Mouse (Mus musculus) kidney, embryonic 14.5 days (tissue): Measurements from ENCODE around the gene Pip5k1c. TPM values are rescaled to one million over a fixed set of nuclear protein-coding genes. Genes with fewer than 3 reads are reported as not detected.

ENCODE experiments used
- ATAC-seq: fragments of 200-750 bp; cut with Nextera tagmentation; 2 replicates; pipeline ENCODE4 v1.8.0; 2017; ENCODE audit warnings: moderate number of reproducible peaks, mild to moderate bottlenecking, moderate TSS enrichment, moderate library complexity; ENCODE audit not compliant: low FRiP score, low TSS enrichment
- H3K27ac ChIP-seq: fragments of 300-500 bp; sonication (generic); 2 replicates; pipeline ENCODE4 v1.5.1; 2014; ENCODE audit warnings: low read depth, mild to moderate bottlenecking, low read length, moderate library complexity, mixed read lengths
- H3K27me3 ChIP-seq: fragments of 300-500 bp; sonication (generic); 2 replicates; pipeline ENCODE4 v1.6.1; 2014; ENCODE audit warnings: mild to moderate bottlenecking, low read length; ENCODE audit not compliant: control insufficient read depth, insufficient read depth
- H3K36me3 ChIP-seq: fragments of 300-500 bp; sonication (generic); 2 replicates; pipeline ENCODE4 v1.6.1; 2014; ENCODE audit warnings: low read length, mixed read lengths; ENCODE audit not compliant: control insufficient read depth, insufficient read depth
- H3K4me1 ChIP-seq: fragments of 300-500 bp; sonication (generic); 2 replicates; pipeline ENCODE4 v1.6.1; 2014; ENCODE audit warnings: low read length, mixed read lengths; ENCODE audit not compliant: control insufficient read depth, insufficient read depth
- H3K4me2 ChIP-seq: fragments of 300-500 bp; sonication (generic); replicated peaks from 2 replicates; pipeline ENCODE4 v1.6.1; 2014; ENCODE audit warnings: low read depth, mild to moderate bottlenecking, low read length
- H3K4me3 ChIP-seq: fragments of 300-500 bp; sonication (generic); 2 replicates; pipeline ENCODE4 v1.5.1; 2014; ENCODE audit warnings: mild to moderate bottlenecking, low read length
- H3K9ac ChIP-seq: fragments of 300-500 bp; sonication (generic); 2 replicates; pipeline ENCODE4 v1.6.1; 2014; ENCODE audit warnings: low read depth, mild to moderate bottlenecking, low read length, moderate library complexity
- H3K9me3 ChIP-seq: fragments of 300-500 bp; sonication (generic); 2 replicates; pipeline ENCODE4 v1.6.1; 2016; ENCODE audit warnings: low read length; ENCODE audit not compliant: control insufficient read depth
- WGBS: fragments of 180-500 bp; shearing (Covaris S2); extraction: QIAGEN DNeasy Blood & Tissue Kit; methylation state at CpG from one replicate; pipeline ENCODE4 v1.1.7; 2014; 5-methylcytosine and 5-hydroxymethylcytosine counted together
- polyA plus RNA-seq: library from polyadenylated mRNA; unstranded; fragments of >200 nt; fragmentation: Nextera tagmentation; extraction: Ambion mirVana; gene quantifications from 2 replicates; pipeline ENCODE4 v1.2.1, GENCODE M21; 2014

Gene Pip5k1c
- polyA plus RNA-seq, 1 experiment from 2014 or later, result 60.7 TPM

GRCm38 (mm10) chr10:81272356-81272755 is 20.4 kb upstream of the Pip5k1c start:
- Histone ChIP-seq H3K36me3 (peaks cover 33% of the 10 kb centered on the region), H3K9me3 (no peaks in the 10 kb centered on the region), H3K4me2 (no peak overlapping the region), H3K4me1 (peaks cover 10% of the 10 kb centered on the region; the same call in 1 of the 2 replicates), H3K27me3 (no peaks in the 10 kb centered on the region), H3K9ac (no peak overlapping the region), H3K4me3 (no peak overlapping the region), H3K27ac (no peak overlapping the region)
- WGBS, result 94% methylated on average over 21 of the region's 21 CpGs
- no peak for ATAC-seq

- no peak for ATAC-seq
- Histone ChIP-seq H3K4me3 (no peak overlapping the region), H3K27me3 (no peaks in the 10 kb centered on the region), H3K36me3 (peaks cover 33% of the 10 kb centered on the region), H3K4me2 (no peak overlapping the region), H3K27ac (no peak overlapping the region), H3K4me1 (peaks cover 5% of the 10 kb centered on the region; the same call in 1 of the 2 replicates), H3K9ac (no peak overlapping the region), H3K9me3 (no peaks in the 10 kb centered on the region)
- 94% methylated on average over 19 of the region's 19 CpGs for WGBS
These were observed 18.9 kb upstream of the Pip5k1c start for GRCm38 (mm10) chr10:81273842-81274241.

- Histone ChIP-seq H3K4me1 (no peaks in the 10 kb centered on the region), H3K27me3 (no peaks in the 10 kb centered on the region), H3K36me3 (peaks cover 10% of the 10 kb centered on the region), H3K27ac (no peak overlapping the region), H3K9me3 (no peaks in the 10 kb centered on the region), H3K4me2 (no peak overlapping the region), H3K4me3 (no peak overlapping the region), H3K9ac (no peak overlapping the region)
- WGBS, result 83% methylated on average over 22 of the region's 22 CpGs
- no peak for ATAC-seq
These were observed 15.1 kb upstream of the Pip5k1c start for GRCm38 (mm10) chr10:81277676-81278075.

GRCm38 (mm10) chr10:81279496-81279895 is 13.3 kb upstream of the Pip5k1c start:
- Histone ChIP-seq H3K4me2 (no peak overlapping the region), H3K27me3 (peaks cover 13% of the 10 kb centered on the region), H3K9me3 (no peaks in the 10 kb centered on the region), H3K9ac (no peak overlapping the region), H3K4me3 (no peak overlapping the region), H3K4me1 (peaks cover 3% of the 10 kb centered on the region; the same call in 1 of the 2 replicates), H3K27ac (no peak overlapping the region), H3K36me3 (no peaks in the 10 kb centered on the region)
- no peak for ATAC-seq
- 24% methylated on average over 10 of the region's 10 CpGs for WGBS

GRCm38 (mm10) chr10:81284189-81284588 is 8.6 kb upstream of the Pip5k1c start:
- no peaks in the 10 kb centered on the region for H3K9me3 ChIP-seq
- peaks cover 16% of the 10 kb centered on the region; the same call in 1 of the 2 replicates for H3K4me1 ChIP-seq
- peak overlapping the region; percentile 34; the same call in 1 of the 2 replicates for H3K9ac ChIP-seq
- peak overlapping the region; percentile 52; the same call in 1 of the 2 replicates for H3K4me3 ChIP-seq
- peak overlapping the region; percentile 85; the same call in 1 of the 2 replicates for H3K4me2 ChIP-seq
- no peaks in the 10 kb centered on the region for H3K36me3 ChIP-seq
- no peak overlapping the region for H3K27ac ChIP-seq
- ATAC-seq, result no peak
- 50% methylated on average over 6 of the region's 6 CpGs for WGBS
- H3K27me3 ChIP-seq, result peaks cover 24% of the 10 kb centered on the region

GRCm38 (mm10) chr10:81284719-81285118 is 8.0 kb upstream of the Pip5k1c start:
- ATAC-seq, result no peak; the same call in 1 of the 2 replicates
- Histone ChIP-seq H3K4me2 (peak overlapping the region; percentile 85), H3K4me1 (peaks cover 16% of the 10 kb centered on the region; the same call in 1 of the 2 replicates), H3K9ac (peak overlapping the region; percentile 34), H3K4me3 (peak overlapping the region; percentile 52), H3K27ac (peak overlapping the region; percentile 42; the same call in 1 of the 2 replicates), H3K36me3 (no peaks in the 10 kb centered on the region), H3K9me3 (no peaks in the 10 kb centered on the region), H3K27me3 (peaks cover 24% of the 10 kb centered on the region)
- WGBS, result 12% methylated on average over 17 of the region's 17 CpGs

GRCm38 (mm10) chr10:81285694-81286450 is 6.9 kb upstream of the Pip5k1c start:
- peak overlapping the region; percentile 85 for H3K4me2 ChIP-seq
- H3K27ac ChIP-seq, result no peak overlapping the region
- H3K9me3 ChIP-seq, result no peaks in the 10 kb centered on the region
- ATAC-seq, result peak; percentile 67
- H3K27me3 ChIP-seq, result peaks cover 33% of the 10 kb centered on the region
- peak overlapping the region; percentile 65 for H3K9ac ChIP-seq
- H3K4me1 ChIP-seq, result peaks cover 16% of the 10 kb centered on the region; the same call in 1 of the 2 replicates
- no peaks in the 10 kb centered on the region for H3K36me3 ChIP-seq
- peak overlapping the region; percentile 52 for H3K4me3 ChIP-seq
- WGBS, result 2% methylated on average over 54 of the region's 54 CpGs

GRCm38 (mm10) chr10:81286586-81286985 is 6.2 kb upstream of the Pip5k1c start:
- H3K27ac ChIP-seq, result no peak overlapping the region
- 38% methylated on average over 6 of the region's 6 CpGs for WGBS
- H3K9me3 ChIP-seq, result no peaks in the 10 kb centered on the region
- H3K27me3 ChIP-seq, result peaks cover 39% of the 10 kb centered on the region
- H3K4me1 ChIP-seq, result peaks cover 16% of the 10 kb centered on the region; the same call in 1 of the 2 replicates
- no peaks in the 10 kb centered on the region for H3K36me3 ChIP-seq
- no peak for ATAC-seq
- no peak overlapping the region for H3K4me2 ChIP-seq
- no peak overlapping the region; the same call in 1 of the 2 replicates for H3K4me3 ChIP-seq
- H3K9ac ChIP-seq, result no peak overlapping the region

GRCm38 (mm10) chr10:81287513-81288157 is 5.1 kb upstream of the Pip5k1c start:
- Histone ChIP-seq H3K4me1 (peaks cover 16% of the 10 kb centered on the region; the same call in 1 of the 2 replicates), H3K4me2 (peak overlapping the region; percentile 17; the same call in 1 of the 2 replicates), H3K27me3 (peaks cover 39% of the 10 kb centered on the region), H3K9ac (no peak overlapping the region), H3K9me3 (no peaks in the 10 kb centered on the region), H3K27ac (no peak overlapping the region), H3K36me3 (no peaks in the 10 kb centered on the region), H3K4me3 (no peak overlapping the region)
- 63% methylated on average over 8 of the region's 8 CpGs for WGBS
- ATAC-seq, result no peak
